ENCODE assay signal across 17 mouse cellular contexts in genomic region chr1:95043355-95043754, GRCm38 (mm10).
DNase-seq lines count a peak whose midpoint lies in the region; TF ChIP-seq lines count a peak whose summit lies in the region.
"Had no signal": no experiment of that assay in that cellular context is flagged by ENCODE, and none has a peak within 500 bp of the region (broad histone marks: within the 10 kb centered on the region; RNA-seq: fewer than 3 reads in every experiment).

No protein-coding gene starts in this region.

- H3K27ac ChIP-seq in MEL (ENCODE audit: control insufficient read depth, low read depth, low read length) = no peak overlapping the region

- TF ChIP-seq CTCF in MEL (IDR thresholded peaks at IDR 0.05 in 2 of 3, conservative IDR thresholded peaks at IDR 0.05 in 1 of 3; ENCODE audit: control insufficient read depth in 1 of 3, insufficient read depth in 1 of 3, low read depth in 2 of 3, low read length in 3 of 3, poor library complexity in 1 of 3, severe bottlenecking in 1 of 3) = no peak

- no peak for TF ChIP-seq POLR2A in MEL (IDR thresholded peaks at IDR 0.05; ENCODE audit: control insufficient read depth in 1 of 2, insufficient read depth in 1 of 2, low read depth in 1 of 2, low read length in 2 of 2, poor library complexity in 1 of 2)

- no peaks in the 10 kb centered on the region; a peak in 1 of 4 replicates for H3K4me1 ChIP-seq in MEL (ENCODE audit: control insufficient read depth in 1 of 2, insufficient read depth in 2 of 2, low read length in 2 of 2)

- peak; percentile 54 for DNase-seq in MEL (ENCODE audit: low read depth, low spot score)
- DNase-seq in retina, postnatal 1 day = no peak
- DNase-seq: adrenal gland, adult 2 months; adrenal gland, adult 8-10 months; adrenal gland, postnatal 10 days; adrenal gland, postnatal 14 days; adrenal gland, postnatal 25 days; adrenal gland, postnatal 36 days; B cell, adult 2 months; cerebellum, adult 11 months; cerebellum, adult 11-12 months; cerebellum, adult 18-20 months; cerebellum, adult 2 months; cerebellum, adult 8-10 months had no signal

- H3K36me3 ChIP-seq in MEL (ENCODE audit: control insufficient read depth in 1 of 2, insufficient read depth in 2 of 2, low read length in 2 of 2) = peaks cover 0 to 5% of the 10 kb centered on the region in 2 experiments; a peak in 2 of 4 replicates
- H3K36me3 ChIP-seq: G1E had no signal

- H3K4me3 ChIP-seq in MEL (ENCODE audit: control insufficient read depth in 1 of 2, insufficient read depth in 1 of 2, low read depth in 2 of 2, low read length in 2 of 2) = no peak overlapping the region

- no peaks in the 10 kb centered on the region for H3K27me3 ChIP-seq in MEL (ENCODE audit: control insufficient read depth in 1 of 2, insufficient read depth in 2 of 2, low read length in 2 of 2)
- H3K27me3 ChIP-seq: CH12.LX, Patski had no signal

- peak; percentile 90 to 96 for TF ChIP-seq EP300 in MEL (IDR thresholded peaks at IDR 0.05; ENCODE audit: low read depth in 1 of 2, low read length in 2 of 2)

- H3K79me2 ChIP-seq in MEL (ENCODE audit: control insufficient read depth, insufficient read depth, low read length, poor library complexity) = no peaks in the 10 kb centered on the region

- no peak overlapping the region for H3K9ac ChIP-seq in MEL (ENCODE audit: control insufficient read depth, low read depth, low read length, poor library complexity, severe bottlenecking)

- H3K9me3 ChIP-seq in MEL (replicated peaks; ENCODE audit: insufficient read depth, low read length) = no peaks in the 10 kb centered on the region
- H3K9me3 ChIP-seq: G1E had no signal

- no peak for TF ChIP-seq RAD21 in MEL (IDR thresholded peaks at IDR 0.05; ENCODE audit: low read depth, low read length)

TF ChIP-seq in MEL, 35 proteins besides CTCF, POLR2A, EP300 and RAD21:
- no peak for TF ChIP-seq ZC3H11A (IDR thresholded peaks at IDR 0.05; ENCODE audit: low read depth, low read length)
- no peak for TF ChIP-seq MAX (IDR thresholded peaks at IDR 0.05; ENCODE audit: low read length)
- peak; percentile 65 for TF ChIP-seq ETS1 (IDR thresholded peaks at IDR 0.05; ENCODE audit: low read depth, low read length)
- TF ChIP-seq CHD2 (IDR thresholded peaks at IDR 0.05; ENCODE audit: low read length) = no peak
- no peak for TF ChIP-seq SMC3 (IDR thresholded peaks at IDR 0.05; ENCODE audit: low read depth, low read length)
- TF ChIP-seq UBTF (IDR thresholded peaks at IDR 0.05; ENCODE audit: borderline replicate concordance, insufficient read depth, low read depth, low read length) = no peak
- TF ChIP-seq GABPA (IDR thresholded peaks at IDR 0.05; ENCODE audit: low read depth, low read length) = no peak
- no peak for TF ChIP-seq SIN3A (IDR thresholded peaks at IDR 0.05; ENCODE audit: low read length)
- no peak for TF ChIP-seq JUND (IDR thresholded peaks at IDR 0.05; ENCODE audit: low read depth, low read length)
- TF ChIP-seq BHLHE40 (IDR thresholded peaks at IDR 0.05; ENCODE audit: borderline replicate concordance, low read depth, low read length) = no peak
- no peak for TF ChIP-seq KAT2A (conservative IDR thresholded peaks at IDR 0.05; ENCODE audit: low read depth, low read length)
- no peak for TF ChIP-seq HCFC1 (IDR thresholded peaks at IDR 0.05; ENCODE audit: low read depth, low read length)
- TF ChIP-seq MEF2A (IDR thresholded peaks at IDR 0.05; ENCODE audit: extremely low read depth, insufficient replicate concordance, low read depth, low read length, poor library complexity, severe bottlenecking) = no peak
- TF ChIP-seq MYB (IDR thresholded peaks at IDR 0.05; ENCODE audit: low read depth, low read length) = 0 out of 2 replicates have a peak, but pooled peaks have one; percentile 38
- TF ChIP-seq TCF12 (IDR thresholded peaks at IDR 0.05; ENCODE audit: low read depth, low read length) = peak; percentile 85
- no peak for TF ChIP-seq NELFE (IDR thresholded peaks at IDR 0.05; ENCODE audit: low read depth, low read length)
- TF ChIP-seq RCOR1 (IDR thresholded peaks at IDR 0.05; ENCODE audit: low read depth, low read length) = peak; percentile 70
- peak; percentile 90 for TF ChIP-seq GATA1 (IDR thresholded peaks at IDR 0.05; ENCODE audit: low read depth, low read length)
- TF ChIP-seq NRF1 (IDR thresholded peaks at IDR 0.05; ENCODE audit: insufficient read depth, low read depth, low read length, poor library complexity, severe bottlenecking) = no peak
- TF ChIP-seq TAL1 (IDR thresholded peaks at IDR 0.05; ENCODE audit: low read length) = no peak
- TF ChIP-seq MXI1 (IDR thresholded peaks at IDR 0.05; ENCODE audit: low read depth, low read length) = no peak
- TF ChIP-seq MYC (IDR thresholded peaks at IDR 0.05; ENCODE audit: low read depth, low read length) = no peak
- TF ChIP-seq ZNF384 (IDR thresholded peaks at IDR 0.05; ENCODE audit: low read depth, low read length) = peak; percentile 75
- TF ChIP-seq TBP (IDR thresholded peaks at IDR 0.05; ENCODE audit: low read depth, low read length) = no peak
- TF ChIP-seq ELF1 (IDR thresholded peaks at IDR 0.05; ENCODE audit: low read depth, low read length) = no peak
- no peak for TF ChIP-seq ZKSCAN1 (IDR thresholded peaks at IDR 0.05; ENCODE audit: low read depth, low read length)
- TF ChIP-seq USF1 (IDR thresholded peaks at IDR 0.05; ENCODE audit: low read depth, low read length) = no peak
- TF ChIP-seq CHD1 (IDR thresholded peaks at IDR 0.05; ENCODE audit: low read depth, low read length) = no peak
- no peak for TF ChIP-seq MAZ (IDR thresholded peaks at IDR 0.05; ENCODE audit: low read depth, low read length)
- TF ChIP-seq E2F4 (IDR thresholded peaks at IDR 0.05; ENCODE audit: borderline replicate concordance, low read depth, low read length) = no peak
- TF ChIP-seq USF2 (IDR thresholded peaks at IDR 0.05; ENCODE audit: borderline replicate concordance in 1 of 2, insufficient read depth in 1 of 2, low read depth in 1 of 2, low read length in 2 of 2) = no peak
- no peak for TF ChIP-seq ZMIZ1 (IDR thresholded peaks at IDR 0.05; ENCODE audit: low read depth, low read length)
- TF ChIP-seq POLR2AphosphoS5 (IDR thresholded peaks at IDR 0.05; ENCODE audit: borderline replicate concordance, low read depth, low read length) = no peak
- no peak for TF ChIP-seq POLR2AphosphoS2 (IDR thresholded peaks at IDR 0.05; ENCODE audit: low read length)
- TF ChIP-seq MAFK (IDR thresholded peaks at IDR 0.05; ENCODE audit: borderline replicate concordance, low read depth, low read length) = no peak
